Mouse (Mus musculus): ENCODE results near the gene Gpr84. TPM values are rescaled to one million over a fixed set of nuclear protein-coding genes. Genes with fewer than 3 reads are reported as not detected.

The Gpr84 gene
- polyA plus RNA-seq, 1 experiment, result 0.98 TPM

GRCm38 (mm10) chr15:103338829-103339165, 28.4 kb upstream of the Gpr84 start:
- H3K27ac ChIP-seq (ENCODE audit: insufficient read depth, low read length), result no peak overlapping the region
- TF ChIP-seq POLR2A (IDR thresholded peaks at IDR 0.05; ENCODE audit: extremely low read depth, insufficient read depth, low read length) (no peak), CTCF (IDR thresholded peaks at IDR 0.05; ENCODE audit: extremely low read depth, insufficient read depth, low read length) (no peak)
- H3K4me3 ChIP-seq (ENCODE audit: insufficient read depth, low read length), result peak overlapping the region; percentile 69
- H3K4me1 ChIP-seq (ENCODE audit: control insufficient read depth, insufficient read depth, low read length), result peaks cover 7% of the 10 kb centered on the region

- H3K4me1 ChIP-seq (ENCODE audit: control insufficient read depth, insufficient read depth, low read length), result peaks cover 4% of the 10 kb centered on the region
- no peak overlapping the region for H3K4me3 ChIP-seq (ENCODE audit: insufficient read depth, low read length)
- TF ChIP-seq CTCF (IDR thresholded peaks at IDR 0.05; ENCODE audit: extremely low read depth, insufficient read depth, low read length) (no peak), POLR2A (IDR thresholded peaks at IDR 0.05; ENCODE audit: extremely low read depth, insufficient read depth, low read length) (no peak)
- no peak overlapping the region for H3K27ac ChIP-seq (ENCODE audit: insufficient read depth, low read length)
Observed at GRCm38 (mm10) chr15:103336996-103337667, 26.7 kb upstream of the Gpr84 start.

GRCm38 (mm10) chr15:103335488-103336235, 25.2 kb upstream of the Gpr84 start:
- Histone ChIP-seq H3K27ac (ENCODE audit: insufficient read depth, low read length) (0 out of 2 replicates have a peak overlapping the region, but pooled peaks have one; percentile 4), H3K4me1 (ENCODE audit: control insufficient read depth, insufficient read depth, low read length) (peaks cover 4% of the 10 kb centered on the region), H3K4me3 (ENCODE audit: insufficient read depth, low read length) (no peak overlapping the region)
- no peak for TF ChIP-seq CTCF (IDR thresholded peaks at IDR 0.05; ENCODE audit: extremely low read depth, insufficient read depth, low read length)
- no peak for TF ChIP-seq POLR2A (IDR thresholded peaks at IDR 0.05; ENCODE audit: extremely low read depth, insufficient read depth, low read length)

- TF ChIP-seq POLR2A (IDR thresholded peaks at IDR 0.05; ENCODE audit: extremely low read depth, insufficient read depth, low read length) (no peak), CTCF (IDR thresholded peaks at IDR 0.05; ENCODE audit: extremely low read depth, insufficient read depth, low read length) (no peak)
- Histone ChIP-seq H3K4me1 (ENCODE audit: control insufficient read depth, insufficient read depth, low read length) (peaks cover 4% of the 10 kb centered on the region), H3K27ac (ENCODE audit: insufficient read depth, low read length) (0 out of 2 replicates have a peak overlapping the region, but pooled peaks have one; percentile 4), H3K4me3 (ENCODE audit: insufficient read depth, low read length) (no peak overlapping the region)
Observed at GRCm38 (mm10) chr15:103335040-103335439, 24.6 kb upstream of the Gpr84 start.

GRCm38 (mm10) chr15:103334194-103334593, 23.8 kb upstream of the Gpr84 start:
- Histone ChIP-seq H3K4me1 (ENCODE audit: control insufficient read depth, insufficient read depth, low read length) (peaks cover 4% of the 10 kb centered on the region), H3K4me3 (ENCODE audit: insufficient read depth, low read length) (no peak overlapping the region), H3K27ac (ENCODE audit: insufficient read depth, low read length) (peak overlapping the region; percentile 43; the same call in 1 of the 2 replicates)
- TF ChIP-seq POLR2A (IDR thresholded peaks at IDR 0.05; ENCODE audit: extremely low read depth, insufficient read depth, low read length) (no peak), CTCF (IDR thresholded peaks at IDR 0.05; ENCODE audit: extremely low read depth, insufficient read depth, low read length) (no peak)

- no peak for TF ChIP-seq POLR2A (IDR thresholded peaks at IDR 0.05; ENCODE audit: extremely low read depth, insufficient read depth, low read length)
- TF ChIP-seq CTCF (IDR thresholded peaks at IDR 0.05; ENCODE audit: extremely low read depth, insufficient read depth, low read length), result no peak
- Histone ChIP-seq H3K4me3 (ENCODE audit: insufficient read depth, low read length) (no peak overlapping the region), H3K27ac (ENCODE audit: insufficient read depth, low read length) (peak overlapping the region; percentile 43; the same call in 1 of the 2 replicates), H3K4me1 (ENCODE audit: control insufficient read depth, insufficient read depth, low read length) (peaks cover 4% of the 10 kb centered on the region)
Observed at GRCm38 (mm10) chr15:103333738-103334137, 23.3 kb upstream of the Gpr84 start.

GRCm38 (mm10) chr15:103333081-103333615, 22.7 kb upstream of the Gpr84 start:
- TF ChIP-seq POLR2A (IDR thresholded peaks at IDR 0.05; ENCODE audit: extremely low read depth, insufficient read depth, low read length), result no peak
- TF ChIP-seq CTCF (IDR thresholded peaks at IDR 0.05; ENCODE audit: extremely low read depth, insufficient read depth, low read length), result no peak
- no peak overlapping the region for H3K4me3 ChIP-seq (ENCODE audit: insufficient read depth, low read length)
- H3K27ac ChIP-seq (ENCODE audit: insufficient read depth, low read length), result peak overlapping the region; percentile 37; the same call in 1 of the 2 replicates
- H3K4me1 ChIP-seq (ENCODE audit: control insufficient read depth, insufficient read depth, low read length), result peaks cover 4% of the 10 kb centered on the region

GRCm38 (mm10) chr15:103323455-103324247, 13.2 kb upstream of the Gpr84 start:
- TF ChIP-seq POLR2A (IDR thresholded peaks at IDR 0.05; ENCODE audit: extremely low read depth, insufficient read depth, low read length) (no peak), CTCF (IDR thresholded peaks at IDR 0.05; ENCODE audit: extremely low read depth, insufficient read depth, low read length) (peak; percentile 81)
- no peak overlapping the region for H3K27ac ChIP-seq (ENCODE audit: insufficient read depth, low read length)
- peak overlapping the region; percentile 56 for H3K4me3 ChIP-seq (ENCODE audit: insufficient read depth, low read length)
- peaks cover 2% of the 10 kb centered on the region; the same call in 1 of the 2 replicates for H3K4me1 ChIP-seq (ENCODE audit: control insufficient read depth, insufficient read depth, low read length)

- Histone ChIP-seq H3K27ac (ENCODE audit: insufficient read depth, low read length) (peak overlapping the region; percentile 45; the same call in 1 of the 2 replicates), H3K4me1 (ENCODE audit: control insufficient read depth, insufficient read depth, low read length) (peaks cover 2% of the 10 kb centered on the region; the same call in 1 of the 2 replicates), H3K4me3 (ENCODE audit: insufficient read depth, low read length) (peak overlapping the region; percentile 56)
- no peak for TF ChIP-seq POLR2A (IDR thresholded peaks at IDR 0.05; ENCODE audit: extremely low read depth, insufficient read depth, low read length)
- TF ChIP-seq CTCF (IDR thresholded peaks at IDR 0.05; ENCODE audit: extremely low read depth, insufficient read depth, low read length), result no peak
Observed at GRCm38 (mm10) chr15:103323070-103323454, 12.7 kb upstream of the Gpr84 start.
